Mouse (Mus musculus) ES-Bruce4 (cell line): ENCODE data around the gene Gm49368. TPM values are rescaled to one million over a fixed set of nuclear protein-coding genes. Genes with fewer than 3 reads are reported as not detected.

Source experiments
- H3K27ac ChIP-seq: 2 replicates; pipeline ENCODE4 v1.5.1; 2012; ENCODE audit warnings: low read length, inconsistent platforms; ENCODE audit not compliant: insufficient read depth
- H3K27me3 ChIP-seq: 2 replicates; pipeline ENCODE4 v1.6.1; 2012; ENCODE audit warnings: mild to moderate bottlenecking, low read length, inconsistent platforms; ENCODE audit not compliant: control insufficient read depth, poor library complexity, insufficient read depth, severe bottlenecking
- H3K36me3 ChIP-seq: 2 replicates; pipeline ENCODE4 v1.6.1; 2012; ENCODE audit warnings: inconsistent platforms, mild to moderate bottlenecking, low read length, moderate library complexity; ENCODE audit not compliant: control insufficient read depth, poor library complexity, insufficient read depth, severe bottlenecking
- H3K4me1 ChIP-seq: one replicate; pipeline ENCODE4 v1.8.1; 2011; ENCODE audit warnings: low read length; ENCODE audit not compliant: control insufficient read depth, insufficient read depth
- H3K4me3 ChIP-seq: 2 replicates; pipeline ENCODE4 v1.5.1; 2011; ENCODE audit warnings: low read depth, mild to moderate bottlenecking, low read length
- H3K9ac ChIP-seq: 2 replicates; pipeline ENCODE4 v1.6.1; 2012; ENCODE audit warnings: low read depth, mild to moderate bottlenecking, inconsistent platforms; ENCODE audit not compliant: poor library complexity, severe bottlenecking
- H3K9me3 ChIP-seq: replicated peaks from 2 replicates; pipeline ENCODE4 v1.6.1; 2012; ENCODE audit warnings: mild to moderate bottlenecking, low read length, inconsistent platforms; ENCODE audit not compliant: control insufficient read depth, poor library complexity, insufficient read depth, severe bottlenecking
- CTCF ChIP-seq: IDR thresholded peaks from one replicate; pipeline ENCODE4 v1.8.1; 2011; ENCODE audit warnings: low read depth, low read length
- EP300 ChIP-seq: IDR thresholded peaks from 2 replicates; pipeline ENCODE4 v1.6.1; 2011; ENCODE audit warnings: low read depth, low read length; ENCODE audit not compliant: insufficient read depth
- POLR2A ChIP-seq: IDR thresholded peaks from one replicate; pipeline ENCODE4 v1.8.1; 2011; ENCODE audit warnings: low read length; ENCODE audit not compliant: insufficient read depth
- polyA plus RNA-seq: library from polyadenylated mRNA; stranded (reverse); fragments of >200 nt; gene quantifications from 2 replicates; pipeline ENCODE4 v1.2.4, GENCODE M21; 2011; ENCODE audit warnings: low read depth; ENCODE audit not compliant: missing spikeins, insufficient read depth, insufficient read length

Gm49368 gene
- polyA plus RNA-seq, 1 experiment, result not detected

DNA sequence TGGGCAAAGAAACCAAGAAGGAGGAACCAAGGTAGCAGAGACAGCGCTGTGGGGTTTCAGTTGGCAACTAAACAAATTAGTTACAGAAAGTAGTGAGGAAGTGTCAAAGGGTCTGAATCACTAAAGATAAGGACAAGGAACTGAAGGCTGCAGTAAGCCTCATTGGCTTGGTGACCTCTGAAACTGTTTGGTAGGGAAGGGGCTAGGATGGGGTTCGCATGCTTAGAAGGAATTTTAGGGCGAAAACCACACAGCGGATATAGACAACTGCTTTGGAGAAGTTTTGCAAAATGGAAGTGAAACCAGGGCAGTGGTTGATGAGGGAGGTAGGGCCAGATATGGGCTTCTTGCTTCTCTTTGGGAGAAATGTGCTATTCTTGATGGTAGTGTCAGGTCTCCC, 13.7 kb upstream of the Gm49368 start:
- TF ChIP-seq CTCF, result no peak
- no peak for TF ChIP-seq POLR2A
- TF ChIP-seq EP300, result no peak
- no peaks in the 10 kb centered on the region for H3K4me1 ChIP-seq
- H3K36me3 ChIP-seq, result no peaks in the 10 kb centered on the region

DNA sequence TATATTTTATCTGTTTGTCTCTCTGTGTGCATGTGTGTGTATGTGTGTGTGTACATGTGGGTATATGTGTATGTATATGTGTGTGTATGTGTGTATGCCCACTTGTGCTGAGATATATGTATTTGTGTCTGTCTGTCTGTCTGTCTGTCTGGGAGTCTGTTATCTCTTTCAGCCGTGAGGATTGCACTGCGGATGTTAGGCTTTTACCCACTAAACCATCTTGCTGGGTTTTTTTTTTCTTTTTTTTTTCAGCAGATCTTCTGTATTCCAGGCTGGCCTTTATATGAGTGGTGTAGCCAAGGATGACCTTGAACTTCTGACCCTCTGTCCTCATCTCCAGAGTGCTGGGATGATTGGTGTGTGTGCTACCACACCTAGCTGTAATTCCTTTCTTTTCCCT, 13.2 kb upstream of the Gm49368 start:
- Histone ChIP-seq H3K9me3 (no peaks in the 10 kb centered on the region), H3K4me3 (no peak overlapping the region), H3K4me1 (no peaks in the 10 kb centered on the region), H3K9ac (no peak overlapping the region), H3K36me3 (no peaks in the 10 kb centered on the region), H3K27me3 (no peaks in the 10 kb centered on the region), H3K27ac (no peak overlapping the region)
- no peak for TF ChIP-seq POLR2A
- no peak for TF ChIP-seq CTCF

More for the DNA sequence above, 13.7 kb upstream of the Gm49368 start:
- Histone ChIP-seq H3K27ac (no peak overlapping the region), H3K9me3 (no peaks in the 10 kb centered on the region), H3K27me3 (no peaks in the 10 kb centered on the region), H3K4me3 (no peak overlapping the region), H3K9ac (no peak overlapping the region)

DNA sequence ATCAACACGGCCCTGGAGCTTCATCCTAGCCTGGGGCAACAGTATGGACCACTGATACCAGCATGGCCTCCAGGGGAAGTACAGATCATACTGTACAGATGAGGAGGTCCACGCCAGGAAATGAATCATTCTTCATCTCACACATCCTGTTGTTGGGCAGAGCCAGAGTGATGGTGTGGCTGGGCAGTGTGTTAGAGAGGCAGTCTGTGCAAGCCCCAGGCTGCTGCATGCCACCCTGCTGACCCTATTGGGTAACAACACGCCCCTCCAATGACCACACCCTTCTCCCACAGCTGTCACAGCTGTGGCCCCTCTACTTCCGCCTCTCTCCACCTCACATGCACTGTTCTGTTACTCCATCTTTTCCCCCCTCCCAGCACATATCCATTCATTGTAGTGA, 11.7 kb upstream of the Gm49368 start:
- H3K9me3 ChIP-seq, result no peaks in the 10 kb centered on the region
- no peaks in the 10 kb centered on the region for H3K27me3 ChIP-seq
- no peaks in the 10 kb centered on the region for H3K36me3 ChIP-seq
- H3K9ac ChIP-seq, result no peak overlapping the region
- no peak overlapping the region for H3K4me3 ChIP-seq
- H3K4me1 ChIP-seq, result no peaks in the 10 kb centered on the region
- H3K27ac ChIP-seq, result no peak overlapping the region
- TF ChIP-seq POLR2A (no peak), CTCF (no peak), EP300 (no peak)

DNA sequence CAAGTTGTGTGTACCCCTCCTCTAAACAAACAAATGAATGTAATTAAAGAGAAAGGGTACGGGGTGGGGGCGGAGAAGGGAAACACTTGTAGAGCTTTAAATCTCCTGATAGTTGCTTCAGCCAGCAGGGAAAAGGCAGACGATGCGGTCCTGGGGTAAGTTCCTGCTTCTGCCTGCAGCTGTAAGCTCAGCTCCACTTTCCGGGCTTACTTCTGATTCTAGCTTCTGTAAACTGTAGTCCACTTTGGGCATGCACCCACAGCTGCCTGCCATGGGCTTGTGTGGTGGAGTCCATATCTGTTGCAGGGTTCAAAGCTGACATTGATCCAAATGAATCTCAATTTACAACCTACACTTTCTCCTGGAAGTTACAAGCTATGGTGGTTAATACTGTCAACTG, 9.4 kb upstream of the Gm49368 start:
- Histone ChIP-seq H3K9ac (no peak overlapping the region), H3K4me1 (no peaks in the 10 kb centered on the region), H3K27me3 (no peaks in the 10 kb centered on the region), H3K9me3 (no peaks in the 10 kb centered on the region), H3K36me3 (no peaks in the 10 kb centered on the region), H3K4me3 (no peak overlapping the region), H3K27ac (no peak overlapping the region)
- TF ChIP-seq POLR2A (no peak), EP300 (no peak), CTCF (no peak)

DNA sequence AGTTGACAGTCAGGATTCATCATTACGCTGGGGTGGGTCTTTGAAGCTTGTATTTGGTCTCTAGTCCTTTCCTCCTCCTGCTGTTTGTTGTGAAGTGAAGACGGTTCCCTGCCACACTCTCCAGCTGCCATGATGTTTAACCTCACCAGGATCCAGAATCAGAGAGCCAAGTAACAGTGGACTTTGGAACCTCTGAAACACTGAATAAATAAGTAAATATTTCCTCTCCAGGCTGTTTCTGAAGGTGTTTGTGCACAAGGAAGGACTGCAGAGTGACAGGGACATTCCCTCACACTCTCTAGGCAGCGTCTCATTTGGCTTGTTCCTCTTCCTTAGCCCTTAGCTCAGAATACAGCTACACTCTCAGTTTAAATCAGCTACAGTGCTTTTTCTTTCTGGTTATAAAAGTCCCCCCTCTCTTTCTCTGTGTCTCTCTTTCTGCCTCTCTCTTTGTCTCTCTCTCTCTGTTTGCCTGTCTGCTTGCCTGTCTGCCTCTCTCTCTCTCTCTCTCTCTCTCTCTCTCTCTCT, 5.5 kb upstream of the Gm49368 start:
- no peaks in the 10 kb centered on the region for H3K36me3 ChIP-seq
- no peaks in the 10 kb centered on the region for H3K27me3 ChIP-seq
- H3K4me1 ChIP-seq, result no peaks in the 10 kb centered on the region
- no peak overlapping the region for H3K4me3 ChIP-seq
- H3K27ac ChIP-seq, result no peak overlapping the region
- no peak overlapping the region for H3K9ac ChIP-seq
- no peaks in the 10 kb centered on the region for H3K9me3 ChIP-seq
- TF ChIP-seq EP300 (no peak), POLR2A (no peak), CTCF (no peak)

DNA sequence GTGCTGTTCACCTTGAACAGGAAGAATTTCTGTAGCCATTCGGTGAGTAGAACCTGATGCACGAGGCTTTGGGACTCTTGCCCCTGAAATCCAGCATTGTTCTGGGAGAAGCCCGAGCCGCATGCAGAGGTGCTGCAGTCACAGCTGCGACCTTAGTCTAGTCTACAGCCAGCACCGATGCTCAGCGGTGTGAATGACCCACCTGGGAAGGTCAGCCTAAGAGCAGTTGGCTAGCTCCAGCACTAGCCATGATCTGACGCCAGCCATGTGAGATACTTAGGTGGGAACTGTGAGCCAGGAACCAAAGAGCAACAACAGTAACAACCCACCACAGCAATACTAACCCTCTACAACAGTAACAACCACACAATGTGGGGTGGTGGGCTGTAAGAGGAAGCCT, 4.6 kb upstream of the Gm49368 start:
- no peak overlapping the region for H3K27ac ChIP-seq
- no peaks in the 10 kb centered on the region for H3K27me3 ChIP-seq
- no peaks in the 10 kb centered on the region for H3K36me3 ChIP-seq
- H3K4me1 ChIP-seq, result no peaks in the 10 kb centered on the region
- TF ChIP-seq POLR2A (no peak), EP300 (no peak), CTCF (no peak)
- H3K9ac ChIP-seq, result no peak overlapping the region
- H3K4me3 ChIP-seq, result no peak overlapping the region
- H3K9me3 ChIP-seq, result no peaks in the 10 kb centered on the region
